Mouse (Mus musculus) lung, adult 2 months (tissue): ENCODE results near the gene Hist1h2ab.

ENCODE experiments used
- CTCF ChIP-seq: fragments of 200-500 bp; IDR thresholded peaks from 2 replicates; pipeline ENCODE4 v1.5.1; 2011; ENCODE audit warnings: mild to moderate bottlenecking, low read length, control low read depth; ENCODE audit not compliant: insufficient read depth
- POLR2A ChIP-seq: fragments of 200-500 bp; IDR thresholded peaks from 2 replicates; pipeline ENCODE4 v1.6.1; 2011; ENCODE audit warnings: low read depth, mild to moderate bottlenecking, control low read depth, low read length, borderline replicate concordance; ENCODE audit errors: extremely low read depth

- no peak for TF ChIP-seq CTCF
- no peak for TF ChIP-seq POLR2A
These were observed 6.4 kb downstream of the Hist1h2ab start for GRCm38 (mm10) chr13:23757211-23757773.
